Mouse (Mus musculus): ENCODE data around the gene Ezh1.
"Not testable (repeated sequence)": the region's sequence is repeated elsewhere in the genome, so short reads cannot be mapped to it uniquely, and the experiment has no call there.

Gene Ezh1

DNA sequence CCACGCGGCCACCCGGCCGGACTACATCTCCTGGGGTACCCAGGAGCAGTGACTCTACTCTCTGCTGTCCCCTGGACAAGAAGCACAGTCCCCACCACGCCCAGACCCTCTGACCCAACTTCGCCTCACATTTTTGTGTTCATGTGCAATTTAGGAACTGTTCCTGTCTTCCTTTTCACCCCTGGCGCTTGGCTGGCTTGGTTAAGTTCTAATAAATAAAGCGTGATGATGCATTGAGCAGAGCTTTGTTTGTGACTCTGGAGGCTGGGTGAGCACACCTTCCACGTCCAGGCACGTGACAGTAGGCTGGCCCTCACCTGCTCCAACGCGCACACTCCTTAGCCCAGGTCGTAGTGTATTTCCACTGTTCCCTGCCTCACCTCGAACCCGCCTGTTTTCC lies 64.7 kb downstream of the Ezh1 start:
- no peak for TF ChIP-seq NANOG (IDR thresholded peaks at IDR 0.05; ENCODE audit: borderline replicate concordance, low read length)
- TF ChIP-seq CTCF (conservative IDR thresholded peaks at IDR 0.05; ENCODE audit: low read length) = no peak
- no peak for TF ChIP-seq POU5F1 (IDR thresholded peaks at IDR 0.05; ENCODE audit: borderline replicate concordance, low read length)
- H3K4me3 ChIP-seq (replicated peaks; ENCODE audit: low read length) = no peak overlapping the region
- H3K9me3 ChIP-seq (ENCODE audit: low read length) = no peaks in the 10 kb centered on the region
- 0 out of 2 replicates have a peak, but pooled peaks cover 5% of the 10 kb centered on the region for H3K36me3 ChIP-seq (ENCODE audit: insufficient read depth, low read length)
- peaks cover 46% of the 10 kb centered on the region for H3K4me1 ChIP-seq (replicated peaks; ENCODE audit: low read depth, low read length)
- peaks cover 72% of the 10 kb centered on the region for H3K27me3 ChIP-seq (ENCODE audit: insufficient read depth, low read length)

DNA sequence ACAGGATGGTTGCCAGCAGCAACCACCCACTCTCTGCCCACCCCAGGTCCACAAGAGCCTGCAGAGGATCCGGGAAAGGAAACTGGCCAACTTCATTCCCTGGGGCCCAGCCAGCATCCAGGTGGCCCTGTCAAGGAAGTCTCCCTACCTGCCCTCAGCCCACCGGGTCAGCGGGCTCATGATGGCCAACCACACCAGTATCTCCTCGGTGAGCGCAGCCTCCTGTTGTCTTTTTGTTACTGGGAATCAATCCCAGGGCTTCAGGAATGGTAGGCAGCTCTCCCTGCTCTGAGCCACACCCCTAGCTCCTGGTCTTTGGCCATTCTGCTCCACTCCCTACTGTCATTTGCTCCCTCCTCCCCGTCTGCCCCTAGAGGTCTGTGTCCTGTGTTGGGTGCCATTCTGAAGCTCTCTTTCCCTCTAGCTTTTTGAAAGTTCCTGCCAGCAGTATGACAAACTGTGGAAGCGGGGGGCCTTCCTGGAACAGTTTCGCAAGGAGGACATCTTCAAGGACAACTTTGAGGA lies 65.2 kb downstream of the Ezh1 start:
- Histone ChIP-seq H3K27me3 (ENCODE audit: insufficient read depth, low read length) (peaks cover 72% of the 10 kb centered on the region), H3K4me1 (replicated peaks; ENCODE audit: low read depth, low read length) (peaks cover 51% of the 10 kb centered on the region)
- H3K36me3 ChIP-seq (ENCODE audit: insufficient read depth, low read length); H3K4me3 ChIP-seq (replicated peaks; ENCODE audit: low read length); H3K9me3 ChIP-seq (ENCODE audit: low read length): not testable (repeated sequence)

DNA sequence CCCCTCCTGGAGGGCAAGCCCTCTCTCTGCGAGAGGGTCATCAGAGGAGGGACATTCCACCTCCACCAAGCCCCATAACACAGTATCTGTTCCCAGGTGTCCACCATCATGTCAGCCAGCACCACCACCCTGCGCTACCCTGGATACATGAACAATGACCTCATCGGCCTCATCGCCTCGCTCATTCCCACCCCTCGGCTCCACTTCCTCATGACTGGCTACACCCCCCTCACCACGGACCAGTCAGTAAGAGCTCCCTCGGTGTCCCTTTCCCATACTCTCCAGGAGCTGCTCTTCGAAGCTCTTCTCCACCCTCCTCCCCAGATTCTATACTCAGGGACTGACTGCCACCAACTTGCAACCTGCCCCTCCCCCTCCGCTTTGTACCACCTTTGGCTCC lies 66.1 kb downstream of the Ezh1 start:
- H3K4me3 ChIP-seq (replicated peaks; ENCODE audit: low read length) = not testable (repeated sequence)

DNA sequence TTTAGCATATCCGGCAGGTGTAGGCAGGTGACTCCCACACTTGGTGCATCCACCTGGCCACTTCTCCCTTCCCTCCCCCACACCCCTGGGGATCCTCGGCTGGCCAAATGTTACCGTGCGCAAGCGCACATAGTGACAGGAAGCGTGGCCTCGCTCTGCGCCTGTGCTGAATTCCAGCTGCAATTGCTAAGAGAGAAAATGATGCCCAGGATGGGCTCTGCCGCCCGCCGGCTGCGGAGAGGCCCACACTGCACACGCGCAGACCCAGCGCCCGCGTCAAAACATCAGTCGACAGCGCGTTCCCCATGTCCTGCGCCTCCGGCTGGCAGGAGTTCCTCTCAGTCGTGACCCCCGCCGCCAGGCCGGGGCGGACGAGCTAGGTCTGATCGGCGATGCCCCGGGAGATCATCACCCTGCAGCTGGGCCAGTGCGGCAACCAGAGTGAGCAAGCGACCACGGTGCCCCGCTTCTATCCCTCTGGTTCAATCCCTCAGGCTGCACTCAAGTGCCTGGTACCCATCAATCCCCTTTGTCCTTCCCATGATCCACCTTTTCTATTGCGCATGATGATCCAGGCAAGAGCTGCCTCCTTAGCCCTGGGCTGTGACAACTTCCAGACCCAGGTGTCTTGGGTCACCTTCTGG lies 70.4 kb downstream of the Ezh1 start, which contains the start of gene Tubg2:
Gene Tubg2 (plus strand): TSS at position 180 of the 644 bp plus-strand sequence.
- H3K4me1 ChIP-seq (replicated peaks; ENCODE audit: low read depth, low read length) = peaks cover 20% of the 10 kb centered on the region
- TF ChIP-seq CTCF (conservative IDR thresholded peaks at IDR 0.05; ENCODE audit: low read length) = no peak
- no peak for TF ChIP-seq NANOG (IDR thresholded peaks at IDR 0.05; ENCODE audit: borderline replicate concordance, low read length)
- no peak for TF ChIP-seq POU5F1 (IDR thresholded peaks at IDR 0.05; ENCODE audit: borderline replicate concordance, low read length)
- H3K27me3 ChIP-seq (ENCODE audit: insufficient read depth, low read length) = peaks cover 33% of the 10 kb centered on the region
- H3K4me3 ChIP-seq (replicated peaks; ENCODE audit: low read length) = peak within 1 kb of the TSS; percentile 74
- H3K9me3 ChIP-seq (ENCODE audit: low read length) = no peaks in the 10 kb centered on the region
- H3K36me3 ChIP-seq (ENCODE audit: insufficient read depth, low read length) = no peaks in the 10 kb centered on the region

More for the DNA sequence above, 66.1 kb downstream of the Ezh1 start:
- peaks cover 70% of the 10 kb centered on the region for H3K27me3 ChIP-seq (ENCODE audit: insufficient read depth, low read length)
- peaks cover 55% of the 10 kb centered on the region for H3K4me1 ChIP-seq (replicated peaks; ENCODE audit: low read depth, low read length)
- not testable (repeated sequence) for H3K9me3 ChIP-seq (ENCODE audit: low read length); H3K36me3 ChIP-seq (ENCODE audit: insufficient read depth, low read length)

DNA sequence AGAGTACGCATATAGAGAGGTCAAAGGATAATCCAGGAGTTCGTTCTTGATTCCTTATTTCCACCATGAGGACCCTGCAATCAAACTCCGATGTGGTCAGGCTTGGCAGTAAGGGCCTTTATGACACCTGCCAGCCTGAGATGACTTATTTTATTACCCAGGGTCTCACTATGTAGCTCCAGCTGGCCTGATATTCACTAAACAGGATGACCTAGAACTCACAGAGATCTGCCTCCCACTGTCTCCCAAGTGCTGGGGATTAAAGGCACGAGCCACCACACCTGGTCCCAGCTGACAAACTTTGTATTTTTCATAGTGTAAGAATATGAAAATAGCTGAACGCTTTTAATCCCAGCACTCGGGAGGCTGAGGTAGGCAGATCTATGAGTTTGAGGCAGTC lies 71.1 kb downstream of the Ezh1 start:
- no peaks in the 10 kb centered on the region for H3K36me3 ChIP-seq (ENCODE audit: insufficient read depth, low read length)
- peaks cover 33% of the 10 kb centered on the region for H3K27me3 ChIP-seq (ENCODE audit: insufficient read depth, low read length)
- H3K9me3 ChIP-seq (ENCODE audit: low read length) = no peaks in the 10 kb centered on the region
- TF ChIP-seq POU5F1 (IDR thresholded peaks at IDR 0.05; ENCODE audit: borderline replicate concordance, low read length) (no peak), CTCF (conservative IDR thresholded peaks at IDR 0.05; ENCODE audit: low read length) (no peak), NANOG (IDR thresholded peaks at IDR 0.05; ENCODE audit: borderline replicate concordance, low read length) (no peak)
- peak overlapping the region; percentile 74; the same call in 1 of the 2 replicates for H3K4me3 ChIP-seq (replicated peaks; ENCODE audit: low read length)
- H3K4me1 ChIP-seq (replicated peaks; ENCODE audit: low read depth, low read length) = peaks cover 20% of the 10 kb centered on the region

DNA sequence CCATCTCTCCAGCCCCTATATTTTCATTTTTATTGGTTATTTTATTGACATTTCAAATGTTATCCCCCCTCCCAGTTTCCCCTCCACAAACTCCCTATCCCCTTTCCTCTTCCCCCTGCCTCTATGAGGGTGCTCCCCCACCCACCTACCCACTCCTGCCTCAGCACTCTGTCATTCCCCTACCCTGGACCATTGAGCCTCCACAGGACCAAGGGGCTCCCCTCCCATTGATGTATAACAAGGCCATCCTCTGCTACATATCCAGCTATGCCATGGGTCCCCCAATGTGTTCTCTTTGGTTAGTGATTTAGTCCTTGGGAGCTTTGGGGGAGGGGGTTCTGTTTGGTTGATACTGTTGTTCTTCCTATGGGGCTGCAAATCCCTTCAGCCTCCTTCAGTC lies 71.6 kb downstream of the Ezh1 start:
- H3K27me3 ChIP-seq (ENCODE audit: insufficient read depth, low read length) = peaks cover 32% of the 10 kb centered on the region
- peaks cover 23% of the 10 kb centered on the region for H3K4me1 ChIP-seq (replicated peaks; ENCODE audit: low read depth, low read length)
- no peaks in the 10 kb centered on the region for H3K36me3 ChIP-seq (ENCODE audit: insufficient read depth, low read length)
- H3K9me3 ChIP-seq (ENCODE audit: low read length) = no peaks in the 10 kb centered on the region
- no peak overlapping the region for H3K4me3 ChIP-seq (replicated peaks; ENCODE audit: low read length)
- TF ChIP-seq CTCF (conservative IDR thresholded peaks at IDR 0.05; ENCODE audit: low read length) (no peak), POU5F1 (IDR thresholded peaks at IDR 0.05; ENCODE audit: borderline replicate concordance, low read length) (no peak), NANOG (IDR thresholded peaks at IDR 0.05; ENCODE audit: borderline replicate concordance, low read length) (no peak)

DNA sequence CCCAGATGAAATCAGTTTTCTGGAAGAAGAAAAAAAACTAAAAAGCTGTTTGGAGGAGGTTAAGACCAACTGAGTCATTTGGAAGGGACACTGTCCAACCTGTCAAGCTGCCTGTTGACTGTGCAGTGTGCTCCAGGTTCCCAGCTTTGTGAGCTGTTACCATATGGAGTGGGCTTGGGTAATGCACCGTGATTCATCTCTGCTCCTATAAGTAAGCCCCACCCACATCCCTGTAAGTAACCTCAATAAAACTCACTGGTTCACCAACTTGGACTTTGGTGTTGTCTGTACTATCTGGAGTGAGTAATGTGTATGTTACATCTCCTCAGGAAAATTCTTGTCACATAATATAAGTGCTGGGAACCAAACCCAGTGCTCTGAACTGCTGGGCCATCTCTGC lies 73.4 kb downstream of the Ezh1 start:
- Histone ChIP-seq H3K27me3 (ENCODE audit: insufficient read depth, low read length) (peaks cover 21% of the 10 kb centered on the region), H3K9me3 (ENCODE audit: low read length) (no peaks in the 10 kb centered on the region), H3K4me3 (replicated peaks; ENCODE audit: low read length) (no peak overlapping the region), H3K4me1 (replicated peaks; ENCODE audit: low read depth, low read length) (peaks cover 36% of the 10 kb centered on the region), H3K36me3 (ENCODE audit: insufficient read depth, low read length) (no peaks in the 10 kb centered on the region)
- no peak for TF ChIP-seq POU5F1 (IDR thresholded peaks at IDR 0.05; ENCODE audit: borderline replicate concordance, low read length)
- TF ChIP-seq CTCF (conservative IDR thresholded peaks at IDR 0.05; ENCODE audit: low read length) = no peak
- no peak for TF ChIP-seq NANOG (IDR thresholded peaks at IDR 0.05; ENCODE audit: borderline replicate concordance, low read length)

DNA sequence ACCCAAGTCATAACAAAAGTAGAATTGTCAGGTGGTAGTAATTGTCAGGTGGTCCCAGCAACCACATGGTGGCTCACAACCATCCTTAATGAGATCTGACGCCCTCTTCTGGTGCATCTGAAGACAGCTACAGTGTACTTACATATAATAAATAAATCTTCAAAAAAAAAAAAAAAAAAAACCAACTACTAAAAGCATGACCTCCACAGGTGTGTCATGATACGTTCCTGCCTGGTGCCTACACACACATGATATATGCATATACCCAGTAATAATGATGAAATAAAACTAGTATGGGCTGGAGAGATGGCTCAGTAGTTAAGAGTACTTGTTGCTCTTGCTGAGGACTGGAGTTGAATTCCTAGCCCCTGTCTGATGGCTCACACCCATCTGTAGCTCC lies 75.2 kb downstream of the Ezh1 start:
- TF ChIP-seq NANOG (IDR thresholded peaks at IDR 0.05; ENCODE audit: borderline replicate concordance, low read length) (no peak), CTCF (conservative IDR thresholded peaks at IDR 0.05; ENCODE audit: low read length) (no peak), POU5F1 (IDR thresholded peaks at IDR 0.05; ENCODE audit: borderline replicate concordance, low read length) (no peak)
- Histone ChIP-seq H3K4me1 (replicated peaks; ENCODE audit: low read depth, low read length) (peaks cover 28% of the 10 kb centered on the region), H3K4me3 (replicated peaks; ENCODE audit: low read length) (no peak overlapping the region), H3K36me3 (ENCODE audit: insufficient read depth, low read length) (no peaks in the 10 kb centered on the region), H3K9me3 (ENCODE audit: low read length) (no peaks in the 10 kb centered on the region), H3K27me3 (ENCODE audit: insufficient read depth, low read length) (peaks cover 9% of the 10 kb centered on the region)
